Mouse (Mus musculus) embryo, embryonic 9.5 days (tissue): ENCODE results near the gene Trim62.

ENCODE experiments used
- DNase-seq: peaks from one replicate; pipeline ENCODE4 v3.0.0-alpha.2; 2017; ENCODE audit errors: extremely low spot score

Gene Trim62

GRCm38 (mm10) chr4:128883379-128883781, at the start of gene Trim62:
TSS of gene Trim62 (plus strand) at chr4:128883580.
- DNase-seq, result peak; percentile 78

- DNase-seq, result no peak
Measured at GRCm38 (mm10) chr4:128838202-128838601, 45.2 kb upstream of the Trim62 start.

- DNase-seq, result peak; percentile 69
Measured at GRCm38 (mm10) chr4:128839811-128840738, 43.3 kb upstream of the Trim62 start.

- DNase-seq, result no peak
Measured at GRCm38 (mm10) chr4:128841259-128841658, 42.1 kb upstream of the Trim62 start.

- no peak for DNase-seq
Measured at GRCm38 (mm10) chr4:128844566-128844965, 38.8 kb upstream of the Trim62 start.

- no peak for DNase-seq
Measured at GRCm38 (mm10) chr4:128845367-128845973, 37.9 kb upstream of the Trim62 start.

- DNase-seq, result no peak
Measured at GRCm38 (mm10) chr4:128848961-128849360, 34.4 kb upstream of the Trim62 start.

- no peak for DNase-seq
Measured at GRCm38 (mm10) chr4:128849686-128850085, 33.7 kb upstream of the Trim62 start.

- no peak for DNase-seq
Measured at GRCm38 (mm10) chr4:128852266-128852887, 31.0 kb upstream of the Trim62 start.

GRCm38 (mm10) chr4:128853117-128853516, 30.3 kb upstream of the Trim62 start:
- no peak for DNase-seq

GRCm38 (mm10) chr4:128855613-128856040, 27.8 kb upstream of the Trim62 start:
- no peak for DNase-seq

GRCm38 (mm10) chr4:128857212-128857611, 26.2 kb upstream of the Trim62 start:
- no peak for DNase-seq

- DNase-seq, result peak; percentile 80
Measured at GRCm38 (mm10) chr4:128858226-128858625, 25.2 kb upstream of the Trim62 start.

- DNase-seq, result no peak
Measured at GRCm38 (mm10) chr4:128858878-128859277, 24.5 kb upstream of the Trim62 start.

- DNase-seq, result no peak
Measured at GRCm38 (mm10) chr4:128872992-128873391, 10.4 kb upstream of the Trim62 start.

- DNase-seq, result no peak
Measured at GRCm38 (mm10) chr4:128874062-128874461, 9.3 kb upstream of the Trim62 start.

GRCm38 (mm10) chr4:128875439-128875838, 7.9 kb upstream of the Trim62 start:
- DNase-seq, result no peak

GRCm38 (mm10) chr4:128877520-128877919, 5.9 kb upstream of the Trim62 start:
- no peak for DNase-seq

- DNase-seq, result peak; percentile 34
Measured at GRCm38 (mm10) chr4:128878901-128879491, 4.4 kb upstream of the Trim62 start.

GRCm38 (mm10) chr4:128883801-128884710, 676 bp downstream of the Trim62 start:
- peak; percentile 81 for DNase-seq

- no peak for DNase-seq
Measured at GRCm38 (mm10) chr4:128884711-128885095, 1.3 kb downstream of the Trim62 start.
